Mouse (Mus musculus) naive thymus-derived CD4-positive, alpha-beta T cell, adult 2 months (primary cell): ENCODE results near the gene Ppp1cb.

ENCODE experiments used
- DNase-seq: peaks from one replicate; pipeline ENCODE4 v3.0.0-alpha.2; 2011; ENCODE audit warnings: low read depth

Gene Ppp1cb

GRCm38 (mm10) chr5:32445287-32445921 is 13.2 kb upstream of the Ppp1cb start:
- no peak for DNase-seq

DNA sequence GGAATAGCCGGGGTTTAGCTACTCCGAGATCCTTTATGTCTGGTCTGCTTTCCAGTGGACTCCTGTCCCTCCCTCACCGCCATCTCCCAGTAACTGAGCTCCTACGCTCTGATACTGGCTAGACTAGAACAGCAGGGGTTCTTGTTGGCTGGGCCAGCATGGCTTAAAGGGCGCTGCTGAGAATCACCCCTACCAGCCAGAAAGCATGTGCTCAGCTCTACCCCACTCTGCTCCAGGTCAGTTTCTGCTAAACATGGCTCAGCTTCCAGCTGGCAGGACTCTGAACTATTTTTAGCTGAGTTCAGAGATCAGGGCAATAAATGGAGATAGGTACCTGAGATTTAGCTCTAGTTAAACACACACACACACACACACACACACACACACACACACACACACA is 12.2 kb upstream of the Ppp1cb start:
- DNase-seq: no peak

DNA sequence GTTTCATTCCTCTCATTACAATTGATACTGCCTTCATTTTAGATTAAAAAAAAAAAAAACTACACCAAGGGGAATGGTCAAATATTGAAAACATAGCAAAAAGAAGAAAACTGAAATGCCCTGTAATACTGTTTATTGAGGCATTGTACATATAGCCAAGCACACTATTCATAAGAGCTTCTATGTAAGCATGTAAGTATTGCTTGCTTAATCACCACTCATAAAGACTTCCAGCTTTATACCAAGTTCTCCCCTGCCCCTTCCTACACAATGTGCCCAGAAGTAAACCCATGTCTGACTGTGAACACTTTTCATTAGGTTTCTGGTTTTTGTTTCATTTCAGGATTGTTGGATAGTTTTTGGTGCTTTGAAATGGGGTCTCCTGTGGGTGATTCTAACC is 11.8 kb upstream of the Ppp1cb start:
- no peak for DNase-seq

GRCm38 (mm10) chr5:32459251-32459881 is 723 bp downstream of the Ppp1cb start:
- peak; percentile 63 for DNase-seq

- no peak for DNase-seq
Observed at GRCm38 (mm10) chr5:32459882-32460751, 1.5 kb downstream of the Ppp1cb start.

DNA sequence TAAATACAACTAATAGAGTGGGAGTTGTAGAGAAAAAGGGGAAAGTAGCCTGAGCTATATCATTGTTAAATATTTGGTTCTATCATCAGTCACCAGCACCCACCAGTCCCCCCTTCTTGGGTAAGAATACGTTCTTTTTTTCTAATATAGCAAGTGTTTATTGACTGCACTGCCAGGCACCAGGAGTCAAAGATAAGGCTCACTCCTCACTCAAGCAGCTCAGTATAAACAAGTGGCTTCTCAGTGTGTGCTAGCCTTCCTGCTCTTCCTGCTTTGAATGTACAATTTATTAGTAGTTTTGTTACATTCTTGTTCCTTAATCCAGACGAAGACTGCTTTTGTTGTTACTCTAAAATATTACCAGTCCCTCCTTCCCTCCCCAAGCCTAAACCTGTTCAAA is 2.3 kb downstream of the Ppp1cb start:
- no peak for DNase-seq

DNA sequence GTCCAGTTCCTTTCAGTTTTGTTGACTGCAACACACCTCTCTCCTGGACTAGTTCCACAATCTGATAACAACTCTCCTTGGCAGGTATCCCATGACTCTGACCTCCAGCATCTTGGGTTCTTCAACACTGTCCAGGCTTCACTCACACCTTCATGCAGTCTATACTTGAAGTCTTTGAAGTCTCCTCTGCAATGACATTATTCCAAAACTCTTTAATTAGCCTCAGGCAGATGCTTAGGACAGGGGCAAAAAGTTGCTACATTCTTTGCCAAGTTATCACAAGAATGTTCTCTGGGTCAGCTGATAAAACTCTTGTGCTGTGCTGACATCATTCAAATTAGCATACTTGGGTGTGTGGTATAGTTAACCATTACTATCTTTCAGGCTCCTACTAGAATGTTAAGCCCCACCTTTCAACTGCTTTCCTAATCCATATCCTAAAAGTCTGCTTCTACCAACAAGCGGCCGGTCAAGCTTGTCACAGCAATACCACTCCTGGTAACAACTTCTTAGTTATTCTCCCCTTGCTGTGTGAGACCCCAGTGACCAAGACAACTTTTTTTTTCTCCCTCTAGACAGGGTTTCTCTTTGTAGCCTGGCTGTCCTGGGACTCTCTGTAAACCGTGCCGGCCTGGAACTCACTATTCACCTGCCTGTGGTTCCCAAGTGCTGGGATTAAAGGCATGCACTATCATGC is 13.8 kb downstream of the Ppp1cb start:
- DNase-seq: no peak

- DNase-seq: no peak
Observed at GRCm38 (mm10) chr5:32473029-32473352, 14.3 kb downstream of the Ppp1cb start.

GRCm38 (mm10) chr5:32476501-32476900 is 17.9 kb downstream of the Ppp1cb start:
- no peak for DNase-seq

DNA sequence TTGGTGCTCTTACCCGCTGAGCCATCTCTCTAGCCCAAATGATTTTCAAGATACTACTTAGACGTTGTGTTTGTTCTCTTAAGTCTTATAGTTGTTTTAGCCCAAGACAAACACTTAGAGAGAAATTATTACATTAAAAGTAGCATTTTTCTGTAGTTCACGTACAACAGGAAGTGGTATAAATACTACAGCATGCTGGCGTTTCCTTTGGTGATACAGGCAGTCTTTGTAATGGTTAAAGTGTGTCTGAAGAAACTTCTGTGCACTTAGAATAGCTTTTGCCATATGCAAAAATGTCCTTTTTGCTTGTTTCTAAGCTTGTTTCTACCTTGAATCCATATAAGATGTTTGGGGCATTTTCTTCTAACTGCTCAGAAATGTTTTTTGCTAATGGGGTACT is 20.3 kb downstream of the Ppp1cb start:
- DNase-seq: peak; percentile 63

DNA sequence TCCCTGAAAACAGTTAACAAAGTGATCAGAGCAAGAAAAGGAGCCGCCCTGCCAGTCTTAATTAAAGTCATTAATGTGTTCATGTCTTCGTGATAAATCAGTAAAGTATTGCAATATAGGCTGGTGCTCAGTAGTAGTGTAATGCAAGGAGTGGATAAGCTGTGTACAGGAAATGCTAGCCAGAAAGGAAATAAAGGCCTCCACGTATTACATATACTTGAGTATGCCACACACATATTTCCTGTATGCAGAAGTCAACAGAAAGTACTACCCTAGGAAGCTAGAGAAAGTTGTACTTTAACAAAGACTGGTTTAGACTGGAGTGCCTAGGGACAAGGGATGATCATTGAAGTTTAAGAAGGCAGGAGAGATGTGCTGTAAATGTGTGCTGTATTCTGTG is 26.8 kb downstream of the Ppp1cb start:
- DNase-seq: peak; percentile 57

GRCm38 (mm10) chr5:32488044-32488443 is 29.4 kb downstream of the Ppp1cb start:
- DNase-seq: peak; percentile 45

- DNase-seq: no peak
Observed at GRCm38 (mm10) chr5:32494084-32494700, 35.5 kb downstream of the Ppp1cb start.

DNA sequence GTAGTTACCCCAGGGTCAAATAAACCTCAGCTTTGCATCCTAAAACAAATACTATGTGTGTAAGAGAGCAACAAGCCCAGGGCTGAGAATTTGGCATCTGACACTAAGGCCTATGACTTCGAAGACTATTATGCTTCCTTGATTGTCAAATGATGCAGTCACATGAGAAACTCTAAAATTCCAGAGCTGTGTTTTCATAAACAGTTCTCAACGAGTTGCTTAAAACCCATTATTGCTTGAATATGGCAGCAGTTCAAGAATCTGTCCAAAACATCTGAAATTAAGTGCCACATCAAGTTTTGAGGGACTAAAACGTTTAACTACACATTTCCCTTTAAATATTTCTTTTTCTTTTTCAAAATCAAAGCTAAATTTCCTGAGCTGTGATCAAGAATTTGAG is 50.1 kb downstream of the Ppp1cb start:
- DNase-seq: no peak

GRCm38 (mm10) chr5:32520381-32520780 is 61.7 kb downstream of the Ppp1cb start:
- peak; percentile 52 for DNase-seq

DNA sequence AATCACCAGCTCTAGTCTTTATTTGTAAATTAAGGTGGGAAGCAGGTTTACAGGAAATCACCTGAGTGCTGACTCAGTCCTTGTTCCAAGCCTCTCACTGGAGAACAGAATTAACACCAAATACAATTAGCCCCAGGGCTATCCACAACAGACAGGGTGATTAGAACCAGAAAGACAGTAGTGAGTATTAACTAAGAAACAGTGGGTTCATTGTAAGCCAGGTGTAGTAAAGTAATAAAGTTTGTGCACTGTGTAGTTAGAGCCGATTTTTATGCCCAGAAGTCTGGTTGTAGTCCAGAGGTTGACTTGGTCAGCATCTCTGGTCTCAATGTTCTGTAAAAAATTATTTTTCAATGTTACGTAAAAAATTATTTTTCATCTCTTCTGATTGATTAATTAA is 90.8 kb downstream of the Ppp1cb start:
- DNase-seq: no peak

DNA sequence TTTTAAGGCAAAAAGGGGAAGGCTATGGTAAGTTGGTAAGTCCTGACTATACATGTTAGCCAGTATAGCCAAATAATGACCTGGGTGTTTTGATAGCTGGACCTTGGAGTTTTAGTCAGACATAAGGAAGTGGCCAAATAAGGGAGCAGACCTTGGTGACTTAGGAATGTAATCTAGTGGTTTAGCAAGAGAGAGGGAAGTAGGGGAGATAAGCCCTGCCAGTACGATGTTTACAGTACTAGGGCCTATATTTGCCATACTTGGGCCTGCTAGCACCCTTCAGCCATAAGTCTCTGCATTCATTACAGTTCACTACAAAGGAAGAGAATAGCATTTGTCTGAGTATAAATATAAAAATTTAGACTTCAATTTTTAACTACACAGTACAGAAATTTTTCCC is 106.1 kb downstream of the Ppp1cb start:
- DNase-seq: no peak
